Mouse (Mus musculus): ENCODE data around the gene Serf1.

DNA sequence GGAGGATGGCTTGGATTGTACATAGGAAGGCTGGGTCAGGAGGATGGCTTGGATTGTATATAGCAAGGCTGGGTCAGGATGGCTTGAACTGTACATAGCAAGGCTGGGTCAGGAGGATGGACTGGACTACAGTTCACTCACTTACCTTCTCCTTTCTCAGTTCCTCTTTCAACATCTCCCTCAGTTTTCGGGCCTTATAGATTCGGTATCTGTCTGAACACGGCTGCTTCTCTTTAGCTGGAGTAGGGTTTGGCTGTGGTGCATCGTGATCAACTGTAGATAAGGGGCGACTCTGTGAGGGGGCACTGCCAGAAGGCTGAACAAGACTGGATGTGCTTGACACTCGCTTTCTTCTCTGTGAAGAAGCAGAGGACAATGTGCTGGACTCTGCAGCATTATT lies 9.0 kb upstream of the Serf1 start:
- TF ChIP-seq CTCF (IDR thresholded peaks at IDR 0.05; ENCODE audit: extremely low read depth, insufficient read depth, low read length) (no peak), POLR2A (IDR thresholded peaks at IDR 0.05; ENCODE audit: extremely low read depth, insufficient read depth, low read length) (no peak)

All from cortical plate, adult 2 months (tissue).